Mouse (Mus musculus) layer of hippocampus, postnatal 36 days (tissue): ENCODE results near the gene Morc2b. TPM values are rescaled to one million over a fixed set of nuclear protein-coding genes. Genes with fewer than 3 reads are reported as not detected.
"Not testable (repeated sequence)": the region's sequence is repeated elsewhere in the genome, so short reads cannot be mapped to it uniquely, and the experiment has no call there.

Source experiments
- DNase-seq, 2 experiments: peaks; one replicate each; pipeline ENCODE4 v3.0.0; 2022
- total RNA-seq, 2 experiments: library from RNA; stranded (reverse); gene quantifications; 2 replicates each; pipeline ENCODE4 v1.2.3; 2021

Morc2b gene
- 1 to 10 TPM; 3.0 to 4.6 TPM for total RNA-seq

GRCm38 (mm10) chr17:33139261-33139820, at the start of gene Morc2b:
Gene Morc2b, minus strand, starts transcription at chr17:33139683.
- DNase-seq = no peak

GRCm38 (mm10) chr17:33168147-33168546, 28.7 kb upstream of the Morc2b start, which contains the start of gene Olfr55:
Gene Olfr55, plus strand, starts transcription at chr17:33168447.
- not testable (repeated sequence) for DNase-seq

- DNase-seq = peak in 1 of 2 experiments; percentile 4
Measured at GRCm38 (mm10) chr17:33126257-33126656, 13.2 kb downstream of the Morc2b start.

- no peak for DNase-seq
Measured at GRCm38 (mm10) chr17:33124546-33124945, 14.9 kb downstream of the Morc2b start.

- no peak for DNase-seq
Measured at GRCm38 (mm10) chr17:33097396-33097795, 42.1 kb downstream of the Morc2b start.

- DNase-seq = peak; percentile 82 to 85
Measured at GRCm38 (mm10) chr17:33092391-33093193, 46.9 kb downstream of the Morc2b start.

GRCm38 (mm10) chr17:33091630-33092029, 47.9 kb downstream of the Morc2b start:
- DNase-seq = no peak

- DNase-seq = peak; percentile 92 to 95
Measured at GRCm38 (mm10) chr17:33089220-33089949, 50.1 kb downstream of the Morc2b start, which contains the start of gene Zfp563. Gene Zfp563, plus strand, starts transcription at chr17:33089310.

- no peak for DNase-seq
Measured at GRCm38 (mm10) chr17:33067958-33068357, 71.5 kb downstream of the Morc2b start, which contains the start of gene 4921501E09Rik. Gene 4921501E09Rik, minus strand, starts transcription at chr17:33068058.

Other genes with a start within 250 kb of the Morc2b start
- 10 to 100 TPM in 1 of 2 experiments, 1 to 10 TPM in 1; 7.6 to 11.5 TPM for gene Zfp870, start 248.0 kb downstream of the Morc2b start, total RNA-seq
- 1 to 10 TPM; 4.3 to 4.6 TPM for gene Cyp4f14, start 222.3 kb downstream of the Morc2b start, total RNA-seq
- 10 to 100 TPM; 23.4 to 24.1 TPM for gene Cyp4f13, start 192.3 kb downstream of the Morc2b start, total RNA-seq
- 1 to 10 TPM; 4.7 to 5.0 TPM for gene Zfp472, start 173.9 kb downstream of the Morc2b start, total RNA-seq
- gene Zfp952, start 146.6 kb downstream of the Morc2b start, total RNA-seq = 10 to 100 TPM; 16.8 to 17.3 TPM
- gene Zfp763, start 106.3 kb downstream of the Morc2b start, total RNA-seq = 10 to 100 TPM; 19.7 to 24.3 TPM
- gene 4921501E09Rik, start 71.6 kb downstream of the Morc2b start, total RNA-seq = not detected
- gene Zfp563, start 50.4 kb downstream of the Morc2b start, total RNA-seq = 10 to 100 TPM; 17.8 to 20.2 TPM
- not detected for gene Olfr55, start 28.8 kb upstream of the Morc2b start, total RNA-seq
- gene Olfr239, start 51.6 kb upstream of the Morc2b start, total RNA-seq = not detected
- 1 to 10 TPM; 1.0 to 1.3 TPM for gene Olfr1564, start 82.0 kb upstream of the Morc2b start, total RNA-seq
- 10 to 100 TPM; 12.3 to 12.8 TPM for gene Zfp955a, start 115.5 kb upstream of the Morc2b start, total RNA-seq
- not detected for gene Olfr63, start 125.0 kb upstream of the Morc2b start, total RNA-seq
- 10 to 100 TPM; 31.6 to 32.6 TPM for gene Zfp955b, start 149.9 kb upstream of the Morc2b start, total RNA-seq
- gene Zfp81, start 219.2 kb upstream of the Morc2b start, total RNA-seq = 10 to 100 TPM; 22.1 to 24.1 TPM